Mouse (Mus musculus) hindbrain, embryonic 15.5 days (tissue): ENCODE data around the gene Nop56. TPM values are rescaled to one million over a fixed set of nuclear protein-coding genes. Genes with fewer than 3 reads are reported as not detected.

Experiments
- ATAC-seq: fragments of 200-750 bp; cut with Nextera tagmentation; 2 replicates; pipeline ENCODE4 v1.8.0; 2017; ENCODE audit warnings: low read depth, moderate number of reproducible peaks, moderate TSS enrichment; ENCODE audit not compliant: low FRiP score
- H3K27ac ChIP-seq: fragments of 300-500 bp; sonication (generic); replicated peaks from 2 replicates; pipeline ENCODE4 v1.5.1; 2015; ENCODE audit warnings: mild to moderate bottlenecking, inconsistent platforms
- H3K27me3 ChIP-seq: fragments of 300-500 bp; sonication (generic); 2 replicates; pipeline ENCODE4 v1.6.1; 2015; ENCODE audit warnings: control low read depth, inconsistent platforms
- H3K36me3 ChIP-seq: fragments of 300-500 bp; sonication (generic); 2 replicates; pipeline ENCODE4 v1.6.1; 2015; ENCODE audit warnings: control low read depth, inconsistent platforms
- H3K4me1 ChIP-seq: fragments of 300-500 bp; sonication (generic); replicated peaks from 2 replicates; pipeline ENCODE4 v1.6.1; 2015; ENCODE audit warnings: control low read depth, inconsistent platforms
- H3K4me2 ChIP-seq: fragments of 300-500 bp; sonication (generic); 2 replicates; pipeline ENCODE4 v1.6.1; 2015; ENCODE audit warnings: moderate library complexity, mild to moderate bottlenecking, inconsistent platforms
- H3K4me3 ChIP-seq: fragments of 300-500 bp; sonication (generic); 2 replicates; pipeline ENCODE4 v1.5.1; 2015; ENCODE audit warnings: mild to moderate bottlenecking, inconsistent platforms
- H3K9ac ChIP-seq: fragments of 300-500 bp; sonication (generic); 2 replicates; pipeline ENCODE4 v1.6.1; 2015; ENCODE audit warnings: inconsistent platforms
- H3K9me3 ChIP-seq: fragments of 300-500 bp; sonication (generic); 2 replicates; pipeline ENCODE4 v1.6.1; 2016; ENCODE audit warnings: control low read depth, inconsistent platforms
- WGBS: fragments of 180-500 bp; shearing (Covaris S2); methylation state at CpG from one replicate; pipeline ENCODE4 v1.1.7; 2015; 5-methylcytosine and 5-hydroxymethylcytosine counted together
- polyA plus RNA-seq: library from polyadenylated mRNA; unstranded; fragments of >200 nt; fragmentation: Nextera tagmentation; extraction: Ambion mirVana; gene quantifications from 2 replicates; pipeline ENCODE4 v1.2.1, GENCODE M21; 2015

Gene Nop56
- polyA plus RNA-seq, 1 experiment from 2014 or later: 240 TPM

- Histone ChIP-seq H3K4me1 (peaks cover 32% of the 10 kb centered on the region), H3K4me2 (no peak overlapping the region), H3K27me3 (no peaks in the 10 kb centered on the region), H3K9me3 (no peaks in the 10 kb centered on the region), H3K4me3 (no peak overlapping the region), H3K27ac (no peak overlapping the region), H3K36me3 (peaks cover 60% of the 10 kb centered on the region), H3K9ac (no peak overlapping the region)
- ATAC-seq: no peak
- 45% methylated on average over 8 of the region's 8 CpGs for WGBS
These were observed 5.4 kb downstream of the Nop56 start for GRCm38 (mm10) chr2:130279600-130280091.

GRCm38 (mm10) chr2:130280224-130280623 is 6.0 kb downstream of the Nop56 start:
- Histone ChIP-seq H3K27ac (no peak overlapping the region), H3K4me3 (no peak overlapping the region), H3K9me3 (no peaks in the 10 kb centered on the region), H3K4me1 (peaks cover 34% of the 10 kb centered on the region), H3K9ac (no peak overlapping the region), H3K27me3 (no peaks in the 10 kb centered on the region), H3K4me2 (no peak overlapping the region), H3K36me3 (peaks cover 60% of the 10 kb centered on the region)
- ATAC-seq: no peak
- 64% methylated on average over 7 of the region's 7 CpGs for WGBS

GRCm38 (mm10) chr2:130280818-130281217 is 6.6 kb downstream of the Nop56 start:
- Histone ChIP-seq H3K4me2 (no peak overlapping the region), H3K27me3 (no peaks in the 10 kb centered on the region), H3K27ac (no peak overlapping the region), H3K36me3 (peaks cover 56% of the 10 kb centered on the region), H3K4me3 (no peak overlapping the region), H3K9ac (no peak overlapping the region), H3K9me3 (no peaks in the 10 kb centered on the region), H3K4me1 (peaks cover 28% of the 10 kb centered on the region)
- ATAC-seq: no peak
- 62% methylated on average over 4 of the region's 4 CpGs for WGBS

- H3K4me1 ChIP-seq: peaks cover 15% of the 10 kb centered on the region
- ATAC-seq: peak; percentile 85
- peaks cover 28% of the 10 kb centered on the region for H3K36me3 ChIP-seq
- H3K4me2 ChIP-seq: peak within 1 kb of the TSS; percentile 96
- H3K27me3 ChIP-seq: no peaks in the 10 kb centered on the region
- no peaks in the 10 kb centered on the region for H3K9me3 ChIP-seq
- peak within 1 kb of the TSS; percentile 89 for H3K4me3 ChIP-seq
- under 1% methylated on average over 51 of the region's 51 CpGs for WGBS
- peak within 1 kb of the TSS; percentile 69 for H3K27ac ChIP-seq
- peak within 1 kb of the TSS; percentile 83 for H3K9ac ChIP-seq
These were observed 9.8 kb downstream of the Nop56 start, which contains the start of gene Idh3b for GRCm38 (mm10) chr2:130283854-130284654. Idh3b (minus strand) TSS chr2:130284547.

GRCm38 (mm10) chr2:130289086-130289485 is 14.9 kb downstream of the Nop56 start:
- no peak overlapping the region for H3K27ac ChIP-seq
- H3K9me3 ChIP-seq: no peaks in the 10 kb centered on the region
- no peak overlapping the region for H3K4me3 ChIP-seq
- H3K36me3 ChIP-seq: no peaks in the 10 kb centered on the region
- H3K4me1 ChIP-seq: peaks cover 18% of the 10 kb centered on the region
- H3K27me3 ChIP-seq: no peaks in the 10 kb centered on the region
- no peak overlapping the region for H3K4me2 ChIP-seq
- H3K9ac ChIP-seq: no peak overlapping the region
- ATAC-seq: no peak
- WGBS: 75% methylated on average over 4 of the region's 4 CpGs

- Histone ChIP-seq H3K4me3 (no peak overlapping the region), H3K9ac (no peak overlapping the region), H3K9me3 (no peaks in the 10 kb centered on the region), H3K4me1 (peaks cover 28% of the 10 kb centered on the region), H3K27ac (no peak overlapping the region), H3K36me3 (no peaks in the 10 kb centered on the region), H3K4me2 (peak overlapping the region; percentile 17), H3K27me3 (no peaks in the 10 kb centered on the region)
- WGBS: 16% methylated on average over 8 of the region's 8 CpGs
- peak; percentile 47; the same call in 1 of the 2 replicates for ATAC-seq
These were observed 17.2 kb downstream of the Nop56 start for GRCm38 (mm10) chr2:130291434-130291833.

- no peaks in the 10 kb centered on the region for H3K27me3 ChIP-seq
- H3K4me1 ChIP-seq: peaks cover 38% of the 10 kb centered on the region
- H3K27ac ChIP-seq: no peak overlapping the region
- no peak for ATAC-seq
- no peaks in the 10 kb centered on the region for H3K9me3 ChIP-seq
- H3K36me3 ChIP-seq: no peaks in the 10 kb centered on the region
- 51% methylated on average over 3 of the region's 3 CpGs for WGBS
- no peak overlapping the region for H3K4me2 ChIP-seq
- H3K9ac ChIP-seq: no peak overlapping the region
- no peak overlapping the region for H3K4me3 ChIP-seq
These were observed 18.8 kb downstream of the Nop56 start for GRCm38 (mm10) chr2:130293009-130293408.

GRCm38 (mm10) chr2:130293486-130293885 is 19.3 kb downstream of the Nop56 start:
- 6% methylated on average over 4 of the region's 4 CpGs for WGBS
- Histone ChIP-seq H3K36me3 (no peaks in the 10 kb centered on the region), H3K9me3 (no peaks in the 10 kb centered on the region), H3K27ac (no peak overlapping the region), H3K4me2 (peak overlapping the region; percentile 83; the same call in 1 of the 2 replicates), H3K4me3 (no peak overlapping the region), H3K4me1 (peaks cover 38% of the 10 kb centered on the region), H3K27me3 (no peaks in the 10 kb centered on the region), H3K9ac (no peak overlapping the region)
- ATAC-seq: no peak; the same call in 1 of the 2 replicates

GRCm38 (mm10) chr2:130294218-130294935 is 20.1 kb downstream of the Nop56 start:
- peaks cover 38% of the 10 kb centered on the region for H3K4me1 ChIP-seq
- WGBS: 11% methylated on average over 20 of the region's 20 CpGs
- H3K4me2 ChIP-seq: peak overlapping the region; percentile 83
- no peaks in the 10 kb centered on the region for H3K27me3 ChIP-seq
- peak overlapping the region; percentile 66 for H3K4me3 ChIP-seq
- H3K9ac ChIP-seq: peak overlapping the region; percentile 78
- H3K27ac ChIP-seq: peak overlapping the region; percentile 79
- no peaks in the 10 kb centered on the region for H3K36me3 ChIP-seq
- no peak for ATAC-seq
- no peaks in the 10 kb centered on the region for H3K9me3 ChIP-seq

GRCm38 (mm10) chr2:130294936-130295277 is 20.7 kb downstream of the Nop56 start, which contains the start of gene Ebf4:
Ebf4 (plus strand) TSS chr2:130295169.
- Histone ChIP-seq H3K4me3 (peak within 1 kb of the TSS; percentile 66), H3K27me3 (no peaks in the 10 kb centered on the region), H3K9ac (peak within 1 kb of the TSS; percentile 78), H3K36me3 (no peaks in the 10 kb centered on the region), H3K4me2 (peak within 1 kb of the TSS; percentile 83), H3K9me3 (no peaks in the 10 kb centered on the region), H3K4me1 (peaks cover 38% of the 10 kb centered on the region), H3K27ac (peak within 1 kb of the TSS; percentile 79)
- ATAC-seq: peak; percentile 68
- WGBS: under 1% methylated on average over 30 of the region's 39 CpGs

GRCm38 (mm10) chr2:130295331-130296133 is 21.3 kb downstream of the Nop56 start:
- Histone ChIP-seq H3K4me1 (peaks cover 38% of the 10 kb centered on the region), H3K27me3 (no peaks in the 10 kb centered on the region), H3K27ac (peak overlapping the region; percentile 79), H3K9ac (peak overlapping the region; percentile 78), H3K9me3 (no peaks in the 10 kb centered on the region), H3K4me3 (peak overlapping the region; percentile 66), H3K4me2 (peak overlapping the region; percentile 83), H3K36me3 (no peaks in the 10 kb centered on the region)
- ATAC-seq: peak; percentile 70
- under 1% methylated on average over 55 of the region's 99 CpGs for WGBS
